Mouse (Mus musculus): Measurements from ENCODE around the gene Tbcc. TPM values are rescaled to one million over a fixed set of nuclear protein-coding genes. Genes with fewer than 3 reads are reported as not detected.
"Not testable (repeated sequence)": the region's sequence is repeated elsewhere in the genome, so short reads cannot be mapped to it uniquely, and the experiment has no call there.

Tbcc gene
- 87.8 and 89.5 TPM in 2 replicates for polyA plus RNA-seq (2016; fragmentation: Nextera tagmentation; extraction: Ambion mirVana)

- H3K4me3 ChIP-seq, result peak within 1 kb of the TSS; percentile 89
- H3K9ac ChIP-seq, result peak within 1 kb of the TSS; percentile 93
- WGBS, result under 1% methylated on average over 40 of the region's 40 CpGs
- H3K36me3 ChIP-seq, result no peaks in the 10 kb centered on the region; the same call in 1 of the 2 replicates
- H3K9me3 ChIP-seq, result no peaks in the 10 kb centered on the region
- peak within 1 kb of the TSS; percentile 84 for H3K4me2 ChIP-seq (replicated peaks)
- H3K4me1 ChIP-seq, result peaks cover 25% of the 10 kb centered on the region
- no peaks in the 10 kb centered on the region for H3K27me3 ChIP-seq (replicated peaks)
- ATAC-seq (ENCODE audit: low FRiP score, low read depth), result peak; percentile 93
- H3K27ac ChIP-seq, result peak within 1 kb of the TSS; percentile 96
Measured at GRCm38 (mm10) chr17:46890116-46890815, at the start of gene Tbcc. Tbcc (plus strand) TSS chr17:46890684.

GRCm38 (mm10) chr17:46843022-46843421 lies 47.5 kb upstream of the Tbcc start:
- no peak overlapping the region for H3K27ac ChIP-seq
- no peak overlapping the region for H3K4me3 ChIP-seq
- H3K27me3 ChIP-seq (replicated peaks), result no peaks in the 10 kb centered on the region
- H3K4me2 ChIP-seq (replicated peaks), result no peak overlapping the region
- peaks cover 15% of the 10 kb centered on the region; the same call in 1 of the 2 replicates for H3K4me1 ChIP-seq
- H3K9ac ChIP-seq, result no peak overlapping the region
- 78% methylated on average over 2 of the region's 2 CpGs for WGBS
- H3K9me3 ChIP-seq, result no peaks in the 10 kb centered on the region
- ATAC-seq (ENCODE audit: low FRiP score, low read depth), result no peak
- H3K36me3 ChIP-seq, result 0 out of 2 replicates have a peak, but pooled peaks cover 3% of the 10 kb centered on the region

- Histone ChIP-seq H3K27ac (peak overlapping the region; percentile 10; the same call in 1 of the 2 replicates), H3K27me3 (replicated peaks) (no peaks in the 10 kb centered on the region)
- no peak for ATAC-seq (ENCODE audit: low FRiP score, low read depth)
Measured at GRCm38 (mm10) chr17:46843716-46844115, 46.8 kb upstream of the Tbcc start.

GRCm38 (mm10) chr17:46844811-46845210 lies 45.7 kb upstream of the Tbcc start:
- Histone ChIP-seq H3K9me3 (no peaks in the 10 kb centered on the region), H3K9ac (no peak overlapping the region), H3K36me3 (0 out of 2 replicates have a peak, but pooled peaks cover 3% of the 10 kb centered on the region), H3K27me3 (replicated peaks) (no peaks in the 10 kb centered on the region), H3K4me3 (no peak overlapping the region), H3K27ac (no peak overlapping the region), H3K4me1 (peaks cover 11% of the 10 kb centered on the region; the same call in 1 of the 2 replicates), H3K4me2 (replicated peaks) (no peak overlapping the region)
- 32% methylated on average over 10 of the region's 10 CpGs for WGBS
- no peak; the same call in 1 of the 2 replicates for ATAC-seq (ENCODE audit: low FRiP score, low read depth)

More at GRCm38 (mm10) chr17:46843716-46844115, 46.8 kb upstream of the Tbcc start:
- H3K36me3 ChIP-seq, result 0 out of 2 replicates have a peak, but pooled peaks cover 3% of the 10 kb centered on the region
- no peak overlapping the region for H3K4me3 ChIP-seq
- H3K4me2 ChIP-seq (replicated peaks), result no peak overlapping the region
- WGBS, result 32% methylated on average over 7 of the region's 7 CpGs
- H3K4me1 ChIP-seq, result peaks cover 11% of the 10 kb centered on the region; the same call in 1 of the 2 replicates
- H3K9ac ChIP-seq, result no peak overlapping the region
- H3K9me3 ChIP-seq, result no peaks in the 10 kb centered on the region

- ATAC-seq (ENCODE audit: low FRiP score, low read depth), result no peak
- 80% methylated on average over 12 of the region's 12 CpGs for WGBS
- Histone ChIP-seq H3K4me2 (replicated peaks) (no peak overlapping the region), H3K9me3 (no peaks in the 10 kb centered on the region), H3K9ac (no peak overlapping the region), H3K4me1 (peaks cover 11% of the 10 kb centered on the region; the same call in 1 of the 2 replicates), H3K4me3 (no peak overlapping the region), H3K27me3 (replicated peaks) (no peaks in the 10 kb centered on the region), H3K27ac (no peak overlapping the region), H3K36me3 (0 out of 2 replicates have a peak, but pooled peaks cover under 1% of the 10 kb centered on the region)
Measured at GRCm38 (mm10) chr17:46845262-46845661, 45.2 kb upstream of the Tbcc start.

- H3K27me3 ChIP-seq (replicated peaks); H3K4me2 ChIP-seq (replicated peaks); H3K4me3 ChIP-seq; H3K9ac ChIP-seq; H3K9me3 ChIP-seq; ATAC-seq (ENCODE audit: low FRiP score, low read depth); H3K36me3 ChIP-seq; H3K27ac ChIP-seq: not testable (repeated sequence)
- H3K4me1 ChIP-seq, result peaks cover 11% of the 10 kb centered on the region; the same call in 1 of the 2 replicates
- 95% methylated on average over 18 of the region's 18 CpGs for WGBS
Measured at GRCm38 (mm10) chr17:46846573-46846972, 43.9 kb upstream of the Tbcc start.

GRCm38 (mm10) chr17:46847206-46847605 lies 43.3 kb upstream of the Tbcc start:
- no peak overlapping the region for H3K27ac ChIP-seq
- H3K4me3 ChIP-seq, result no peak overlapping the region
- peaks cover 11% of the 10 kb centered on the region; the same call in 1 of the 2 replicates for H3K4me1 ChIP-seq
- no peak overlapping the region for H3K9ac ChIP-seq
- no peaks in the 10 kb centered on the region for H3K9me3 ChIP-seq
- 97% methylated on average over 7 of the region's 7 CpGs for WGBS
- no peaks in the 10 kb centered on the region for H3K36me3 ChIP-seq
- H3K4me2 ChIP-seq (replicated peaks), result no peak overlapping the region
- no peak for ATAC-seq (ENCODE audit: low FRiP score, low read depth)
- no peaks in the 10 kb centered on the region for H3K27me3 ChIP-seq (replicated peaks)

- Histone ChIP-seq H3K27me3 (replicated peaks) (no peaks in the 10 kb centered on the region), H3K9me3 (no peaks in the 10 kb centered on the region), H3K9ac (no peak overlapping the region), H3K4me1 (peaks cover 16% of the 10 kb centered on the region), H3K27ac (no peak overlapping the region; the same call in 1 of the 2 replicates), H3K4me3 (no peak overlapping the region), H3K4me2 (replicated peaks) (no peak overlapping the region), H3K36me3 (no peaks in the 10 kb centered on the region)
- 51% methylated on average over 6 of the region's 6 CpGs for WGBS
- ATAC-seq (ENCODE audit: low FRiP score, low read depth), result no peak
Measured at GRCm38 (mm10) chr17:46852725-46853124, 37.8 kb upstream of the Tbcc start.

GRCm38 (mm10) chr17:46853281-46853680 lies 37.2 kb upstream of the Tbcc start:
- Histone ChIP-seq H3K4me2 (replicated peaks) (peak overlapping the region; percentile 7; the same call in 1 of the 2 replicates), H3K9ac (no peak overlapping the region), H3K9me3 (no peaks in the 10 kb centered on the region), H3K36me3 (no peaks in the 10 kb centered on the region), H3K4me1 (peaks cover 16% of the 10 kb centered on the region), H3K27ac (peak overlapping the region; percentile 11; the same call in 1 of the 2 replicates), H3K4me3 (no peak overlapping the region), H3K27me3 (replicated peaks) (no peaks in the 10 kb centered on the region)
- WGBS, result 57% methylated on average over 6 of the region's 6 CpGs
- no peak for ATAC-seq (ENCODE audit: low FRiP score, low read depth)

GRCm38 (mm10) chr17:46854096-46854495 lies 36.4 kb upstream of the Tbcc start:
- Histone ChIP-seq H3K4me3 (no peak overlapping the region), H3K36me3 (no peaks in the 10 kb centered on the region), H3K9me3 (no peaks in the 10 kb centered on the region), H3K4me1 (peaks cover 16% of the 10 kb centered on the region), H3K27me3 (replicated peaks) (no peaks in the 10 kb centered on the region), H3K9ac (no peak overlapping the region), H3K4me2 (replicated peaks) (no peak overlapping the region), H3K27ac (no peak overlapping the region)
- ATAC-seq (ENCODE audit: low FRiP score, low read depth), result no peak
- 89% methylated on average over 7 of the region's 7 CpGs for WGBS

- Histone ChIP-seq H3K9me3 (no peaks in the 10 kb centered on the region), H3K36me3 (no peaks in the 10 kb centered on the region), H3K27ac (no peak overlapping the region; the same call in 1 of the 2 replicates), H3K4me1 (peaks cover 16% of the 10 kb centered on the region), H3K9ac (no peak overlapping the region), H3K4me2 (replicated peaks) (peak overlapping the region; percentile 79), H3K27me3 (replicated peaks) (no peaks in the 10 kb centered on the region), H3K4me3 (no peak overlapping the region)
- 83% methylated on average over 8 of the region's 8 CpGs for WGBS
- no peak for ATAC-seq (ENCODE audit: low FRiP score, low read depth)
Measured at GRCm38 (mm10) chr17:46854640-46855110, 35.8 kb upstream of the Tbcc start.

- H3K4me3 ChIP-seq, result peak overlapping the region; percentile 100
- no peaks in the 10 kb centered on the region for H3K9me3 ChIP-seq
- H3K36me3 ChIP-seq, result no peaks in the 10 kb centered on the region
- peak overlapping the region; percentile 100 for H3K9ac ChIP-seq
- peaks cover 16% of the 10 kb centered on the region for H3K4me1 ChIP-seq
- H3K27ac ChIP-seq, result peak overlapping the region; percentile 37; the same call in 1 of the 2 replicates
- no peak for ATAC-seq (ENCODE audit: low FRiP score, low read depth)
- WGBS, result 73% methylated on average over 15 of the region's 15 CpGs
- H3K27me3 ChIP-seq (replicated peaks), result no peaks in the 10 kb centered on the region
- H3K4me2 ChIP-seq (replicated peaks), result peak overlapping the region; percentile 79
Measured at GRCm38 (mm10) chr17:46855328-46856106, 35.0 kb upstream of the Tbcc start.
